Mouse (Mus musculus): ENCODE measurements around the gene Tm9sf1.

GRCm38 (mm10) chr14:55586149-55586548 lies 57.5 kb downstream of the Tm9sf1 start:
- no peak for TF ChIP-seq CTCF (IDR thresholded peaks at IDR 0.05; ENCODE audit: low read depth)
- TF ChIP-seq EP300 (IDR thresholded peaks at IDR 0.05; ENCODE audit: low read depth) = no peak

Measured in heart, postnatal 0 days (tissue).